Mouse (Mus musculus) heart, postnatal 0 days (tissue): ENCODE measurements at regions not wholly inside any gene's neighbourhood (a gene's known extent, or its start where the extent isn't known, plus 50 kb on each side); places are given as distances from the start of the nearest gene placed in this dataset.

ENCODE experiments used
- ATAC-seq: fragments of 200-750 bp; cut with Nextera tagmentation; 2 replicates; pipeline ENCODE4 v1.8.0; 2017; ENCODE audit warnings: low read depth, moderate number of reproducible peaks, moderate library complexity; ENCODE audit not compliant: insufficient read depth
- DNase-seq: peaks from one replicate; pipeline ENCODE4 v3.0.0-alpha.2; 2016; ENCODE audit warnings: low spot score
- H3K27ac ChIP-seq: fragments of 300-500 bp; sonication (generic); 2 replicates; pipeline ENCODE4 v1.5.1; 2014; ENCODE audit warnings: low read depth, mild to moderate bottlenecking
- H3K27me3 ChIP-seq: fragments of 300-500 bp; sonication (generic); 2 replicates; pipeline ENCODE4 v1.6.1; 2014; ENCODE audit warnings: low read length, mixed read lengths; ENCODE audit not compliant: control insufficient read depth, insufficient read depth
- H3K36me3 ChIP-seq: fragments of 300-500 bp; sonication (generic); replicated peaks from 2 replicates; pipeline ENCODE4 v1.6.1; 2014; ENCODE audit warnings: low read length, mixed read lengths; ENCODE audit not compliant: control insufficient read depth, insufficient read depth
- H3K4me1 ChIP-seq: fragments of 300-500 bp; sonication (generic); 2 replicates; pipeline ENCODE4 v1.6.1; 2014; ENCODE audit warnings: antibody characterized with exemption; ENCODE audit not compliant: control insufficient read depth, insufficient read depth
- H3K4me2 ChIP-seq: fragments of 300-500 bp; sonication (generic); 2 replicates; pipeline ENCODE4 v1.6.1; 2014; ENCODE audit warnings: low read depth, mild to moderate bottlenecking, low read length, moderate library complexity
- H3K4me3 ChIP-seq: fragments of 300-500 bp; sonication (generic); 2 replicates; pipeline ENCODE4 v1.5.1; 2014; ENCODE audit warnings: low read depth, low read length
- H3K9ac ChIP-seq: fragments of 300-500 bp; sonication (generic); replicated peaks from 2 replicates; pipeline ENCODE4 v1.6.1; 2014; ENCODE audit warnings: low read depth, low read length, mixed read lengths
- H3K9me3 ChIP-seq: fragments of 300-500 bp; sonication (generic); replicated peaks from 2 replicates; pipeline ENCODE4 v1.6.1; 2016; ENCODE audit warnings: low read length; ENCODE audit not compliant: control insufficient read depth
- CTCF ChIP-seq: IDR thresholded peaks from 2 replicates; pipeline ENCODE4 v1.5.1; 2016; ENCODE audit warnings: antibody characterized with exemption, control low read depth, low read depth
- EP300 ChIP-seq: IDR thresholded peaks from 2 replicates; pipeline ENCODE4 v1.6.1; 2016; ENCODE audit warnings: antibody characterized with exemption, low read depth
- WGBS: fragments of 180-500 bp; shearing (Covaris S2); extraction: QIAGEN DNeasy Blood & Tissue Kit; methylation state at CpG from one replicate; pipeline ENCODE4 v1.1.7; 2014; 5-methylcytosine and 5-hydroxymethylcytosine counted together

GRCm38 (mm10) chr4:124198832-124199231, 281.0 kb upstream of the 4930535I16Rik start:
- ATAC-seq, result no peak
- 58% methylated on average over 15 of the region's 15 CpGs for WGBS
- peaks cover 48% of the 10 kb centered on the region for H3K27me3 ChIP-seq

GRCm38 (mm10) chr4:124196711-124197110, 278.9 kb upstream of the 4930535I16Rik start:
- DNase-seq (no peak), ATAC-seq (no peak)
- TF ChIP-seq CTCF (no peak), EP300 (no peak)
- Histone ChIP-seq H3K4me2 (no peak overlapping the region), H3K9me3 (no peaks in the 10 kb centered on the region), H3K4me1 (no peaks in the 10 kb centered on the region), H3K27ac (no peak overlapping the region), H3K9ac (no peak overlapping the region), H3K4me3 (no peak overlapping the region), H3K36me3 (no peaks in the 10 kb centered on the region), H3K27me3 (peaks cover 47% of the 10 kb centered on the region)
- WGBS, result 18% methylated on average over 12 of the region's 12 CpGs

More at GRCm38 (mm10) chr4:124198832-124199231, 281.0 kb upstream of the 4930535I16Rik start:
- Histone ChIP-seq H3K36me3 (no peaks in the 10 kb centered on the region), H3K9me3 (no peaks in the 10 kb centered on the region), H3K4me3 (no peak overlapping the region), H3K27ac (no peak overlapping the region), H3K9ac (no peak overlapping the region), H3K4me1 (no peaks in the 10 kb centered on the region), H3K4me2 (no peak overlapping the region)
- TF ChIP-seq EP300, result no peak
- TF ChIP-seq CTCF, result no peak
- DNase-seq, result no peak

DNA sequence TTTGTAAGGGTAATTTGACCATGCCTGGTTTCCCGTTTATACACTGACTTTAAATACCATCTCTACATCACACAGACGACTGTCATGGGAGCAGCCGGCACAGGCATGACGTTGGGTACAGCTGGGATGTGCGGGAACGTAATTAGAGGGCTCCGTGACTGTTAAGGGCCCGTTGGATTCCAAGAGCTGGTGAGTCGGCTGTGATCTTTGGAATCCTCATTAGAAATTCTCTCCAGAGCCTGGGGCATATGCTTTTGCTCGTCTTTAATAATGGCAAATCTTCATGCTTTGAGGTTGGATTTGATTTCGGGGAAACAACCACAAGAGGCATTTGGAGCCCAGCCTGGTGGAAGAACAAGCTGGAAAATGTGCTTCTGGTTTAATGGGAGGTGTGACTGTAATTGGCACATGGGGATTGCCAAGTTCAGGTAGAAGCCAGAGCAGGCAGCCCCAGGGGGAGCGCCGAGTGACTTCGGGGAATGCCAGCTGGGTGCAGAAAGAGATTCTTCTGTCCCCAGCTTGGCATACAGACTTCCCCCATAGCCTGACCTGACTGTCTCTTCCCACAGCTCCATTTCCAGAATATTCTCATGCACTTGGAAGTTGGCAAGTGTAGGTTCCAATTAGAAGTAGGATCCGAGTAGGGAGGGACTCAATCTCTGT, 275.4 kb upstream of the 4930535I16Rik start:
- Histone ChIP-seq H3K36me3 (no peaks in the 10 kb centered on the region), H3K9me3 (no peaks in the 10 kb centered on the region), H3K4me1 (no peaks in the 10 kb centered on the region), H3K9ac (no peak overlapping the region), H3K4me2 (no peak overlapping the region), H3K4me3 (no peak overlapping the region), H3K27ac (no peak overlapping the region), H3K27me3 (peaks cover 35% of the 10 kb centered on the region)
- WGBS, result 76% methylated on average over 15 of the region's 15 CpGs
- no peak for TF ChIP-seq CTCF
- no peak for ATAC-seq
- no peak for DNase-seq

DNA sequence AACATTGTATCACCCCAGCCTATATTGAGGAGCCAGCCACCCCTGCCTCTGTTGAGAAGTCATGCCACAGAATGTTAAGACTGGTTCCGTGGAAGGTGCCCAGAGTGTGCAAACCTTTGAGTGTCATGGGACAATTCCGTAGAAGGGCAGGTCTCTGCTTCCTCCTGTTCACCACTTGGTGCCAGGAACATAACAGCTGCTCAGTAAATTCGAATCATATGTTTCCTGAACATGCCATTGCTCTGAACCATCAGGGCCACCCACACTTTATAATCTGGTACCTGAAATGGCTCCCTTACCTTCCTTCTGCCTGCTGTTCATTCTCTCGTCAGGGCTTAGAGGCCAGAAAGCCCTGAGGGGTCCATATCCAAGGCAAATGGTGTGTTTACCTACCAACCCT, 273.0 kb upstream of the 4930535I16Rik start:
- 70% methylated on average over 4 of the region's 4 CpGs for WGBS
- H3K27me3 ChIP-seq, result peaks cover 16% of the 10 kb centered on the region
- no peak overlapping the region for H3K4me3 ChIP-seq
- no peaks in the 10 kb centered on the region for H3K4me1 ChIP-seq
- no peak for ATAC-seq
- H3K4me2 ChIP-seq, result no peak overlapping the region
- no peak for DNase-seq
- no peak overlapping the region for H3K27ac ChIP-seq
- TF ChIP-seq CTCF (no peak), EP300 (no peak)
- H3K36me3 ChIP-seq, result no peaks in the 10 kb centered on the region
- no peak overlapping the region for H3K9ac ChIP-seq
- no peaks in the 10 kb centered on the region for H3K9me3 ChIP-seq

- Histone ChIP-seq H3K4me2 (no peak overlapping the region), H3K9me3 (no peaks in the 10 kb centered on the region), H3K27me3 (peaks cover 16% of the 10 kb centered on the region), H3K4me3 (no peak overlapping the region), H3K9ac (no peak overlapping the region), H3K4me1 (no peaks in the 10 kb centered on the region), H3K36me3 (no peaks in the 10 kb centered on the region), H3K27ac (no peak overlapping the region)
- WGBS, result 65% methylated on average over 13 of the region's 13 CpGs
- TF ChIP-seq CTCF, result no peak
- no peak for TF ChIP-seq EP300
- ATAC-seq (no peak), DNase-seq (no peak)
These were observed 272.2 kb upstream of the 4930535I16Rik start for GRCm38 (mm10) chr4:124189993-124190385.
